Mouse (Mus musculus) gastrocnemius, postnatal 10 days (tissue): ENCODE results near the gene Inppl1. TPM values are rescaled to one million over a fixed set of nuclear protein-coding genes. Genes with fewer than 3 reads are reported as not detected.
A peak's percentile ranks its signal among the peaks of the same experiment; 100 is the strongest.

Experiments used
- DNase-seq: peaks from one replicate; pipeline ENCODE4 v3.0.0; 2021; ENCODE audit warnings: mixed read lengths
- total RNA-seq, 2 experiments: library from RNA; stranded (reverse); gene quantifications; 2 replicates each; pipeline ENCODE4 v1.2.3; 2021

The Inppl1 gene
- total RNA-seq, 2 experiments from 2014 or later = 76.2 to 89.2 TPM

- DNase-seq = no peak
These were observed 6.2 kb upstream of the Inppl1 start for GRCm38 (mm10) chr7:101844186-101844585.

GRCm38 (mm10) chr7:101837154-101837605, 849 bp downstream of the Inppl1 start:
- DNase-seq = no peak

GRCm38 (mm10) chr7:101836271-101837153, 1.5 kb downstream of the Inppl1 start:
- peak; percentile 78 for DNase-seq

- no peak for DNase-seq
These were observed 2.4 kb downstream of the Inppl1 start for GRCm38 (mm10) chr7:101835457-101836109.

- no peak for DNase-seq
These were observed 3.1 kb downstream of the Inppl1 start for GRCm38 (mm10) chr7:101834903-101835302.

- DNase-seq = no peak
These were observed 4.0 kb downstream of the Inppl1 start for GRCm38 (mm10) chr7:101833916-101834584.

GRCm38 (mm10) chr7:101833352-101833751, 4.7 kb downstream of the Inppl1 start:
- no peak for DNase-seq

- DNase-seq = no peak
These were observed 5.7 kb downstream of the Inppl1 start for GRCm38 (mm10) chr7:101832372-101832771.

- no peak for DNase-seq
These were observed 6.6 kb downstream of the Inppl1 start for GRCm38 (mm10) chr7:101831437-101831836.

- no peak for DNase-seq
These were observed 7.7 kb downstream of the Inppl1 start for GRCm38 (mm10) chr7:101830373-101830772.

- no peak for DNase-seq
These were observed 14.0 kb downstream of the Inppl1 start for GRCm38 (mm10) chr7:101823758-101824630.

GRCm38 (mm10) chr7:101822836-101823757, 14.9 kb downstream of the Inppl1 start:
- no peak for DNase-seq

- DNase-seq = peak; percentile 59
These were observed 16.2 kb downstream of the Inppl1 start for GRCm38 (mm10) chr7:101821571-101822501.

- peak; percentile 38 for DNase-seq
These were observed 17.6 kb downstream of the Inppl1 start for GRCm38 (mm10) chr7:101820295-101821030.

- no peak for DNase-seq
These were observed 20.1 kb downstream of the Inppl1 start, which contains the start of gene Phox2a for GRCm38 (mm10) chr7:101817861-101818401. TSS of gene Phox2a (plus strand) at chr7:101818313.

GRCm38 (mm10) chr7:101777053-101777452, 61.0 kb downstream of the Inppl1 start:
- no peak for DNase-seq

GRCm38 (mm10) chr7:101772687-101773086, 65.3 kb downstream of the Inppl1 start:
- no peak for DNase-seq
